Mouse (Mus musculus) forebrain, embryonic 15.5 days (tissue): ENCODE measurements around the gene Tcte1. TPM values are rescaled to one million over a fixed set of nuclear protein-coding genes. Genes with fewer than 3 reads are reported as not detected.
A peak's percentile ranks its signal among the peaks of the same experiment; 100 is the strongest.

ENCODE experiments used
- ATAC-seq: fragments of 200-750 bp; cut with Nextera tagmentation; replicated peaks from 2 replicates; pipeline ENCODE4 v1.8.0; 2017; ENCODE audit warnings: mild to moderate bottlenecking, moderate TSS enrichment, moderate library complexity
- H3K27ac ChIP-seq: fragments of 300-500 bp; sonication (generic); replicated peaks from 2 replicates; pipeline ENCODE4 v1.5.1; 2015; ENCODE audit warnings: mild to moderate bottlenecking, inconsistent platforms
- H3K27me3 ChIP-seq: fragments of 300-500 bp; sonication (generic); 2 replicates; pipeline ENCODE4 v1.6.1; 2015; ENCODE audit warnings: inconsistent platforms
- H3K36me3 ChIP-seq: fragments of 300-500 bp; sonication (generic); 2 replicates; pipeline ENCODE4 v1.6.1; 2015; ENCODE audit warnings: mild to moderate bottlenecking, inconsistent platforms
- H3K4me1 ChIP-seq: fragments of 300-500 bp; sonication (generic); 2 replicates; pipeline ENCODE4 v1.6.1; 2015; ENCODE audit warnings: inconsistent platforms
- H3K4me2 ChIP-seq: fragments of 300-500 bp; sonication (generic); replicated peaks from 2 replicates; pipeline ENCODE4 v1.6.1; 2015; ENCODE audit warnings: mild to moderate bottlenecking, inconsistent platforms
- H3K4me3 ChIP-seq: fragments of 300-500 bp; sonication (generic); 2 replicates; pipeline ENCODE4 v1.5.1; 2015; ENCODE audit warnings: mild to moderate bottlenecking, inconsistent platforms
- H3K9ac ChIP-seq: fragments of 300-500 bp; sonication (generic); replicated peaks from 2 replicates; pipeline ENCODE4 v1.6.1; 2015; ENCODE audit warnings: mild to moderate bottlenecking, inconsistent platforms
- H3K9me3 ChIP-seq: fragments of 300-500 bp; sonication (generic); 2 replicates; pipeline ENCODE4 v1.6.1; 2016; ENCODE audit warnings: inconsistent platforms
- WGBS: fragments of 180-500 bp; shearing (Covaris S2); methylation state at CpG from one replicate; pipeline ENCODE4 v1.1.7; 2015; ENCODE audit warnings: mixed read lengths; 5-methylcytosine and 5-hydroxymethylcytosine counted together
- polyA plus RNA-seq: library from polyadenylated mRNA; unstranded; fragments of >200 nt; fragmentation: Nextera tagmentation; extraction: Ambion mirVana; gene quantifications from 2 replicates; pipeline ENCODE4 v1.2.1, GENCODE M21; 2015

Tcte1 gene
- polyA plus RNA-seq, 1 experiment from 2014 or later: 4.8 TPM

GRCm38 (mm10) chr17:45559732-45560525, 36.7 kb downstream of the Tcte1 start:
- no peak for ATAC-seq
- Histone ChIP-seq H3K9ac (no peak overlapping the region), H3K9me3 (no peaks in the 10 kb centered on the region), H3K4me1 (peaks cover 16% of the 10 kb centered on the region), H3K4me2 (no peak overlapping the region), H3K27me3 (0 out of 2 replicates have a peak, but pooled peaks cover under 1% of the 10 kb centered on the region), H3K27ac (no peak overlapping the region), H3K4me3 (no peak overlapping the region), H3K36me3 (no peaks in the 10 kb centered on the region)
- 84% methylated on average over 15 of the region's 15 CpGs for WGBS

- no peaks in the 10 kb centered on the region for H3K27me3 ChIP-seq
- 80% methylated on average over 12 of the region's 12 CpGs for WGBS
- no peak overlapping the region for H3K9ac ChIP-seq
- no peak for ATAC-seq
- H3K36me3 ChIP-seq: peaks cover 26% of the 10 kb centered on the region
- peaks cover 30% of the 10 kb centered on the region for H3K4me1 ChIP-seq
- no peaks in the 10 kb centered on the region for H3K9me3 ChIP-seq
- H3K4me2 ChIP-seq: no peak overlapping the region
- H3K4me3 ChIP-seq: no peak overlapping the region; the same call in 1 of the 2 replicates
- no peak overlapping the region for H3K27ac ChIP-seq
Observed at GRCm38 (mm10) chr17:45563216-45563615, 40.0 kb downstream of the Tcte1 start.

- no peaks in the 10 kb centered on the region for H3K27me3 ChIP-seq
- peak within 1 kb of the TSS; percentile 98 for H3K4me2 ChIP-seq
- peaks cover 32% of the 10 kb centered on the region for H3K36me3 ChIP-seq
- H3K4me1 ChIP-seq: peaks cover 30% of the 10 kb centered on the region
- H3K9ac ChIP-seq: peak within 1 kb of the TSS; percentile 94
- H3K27ac ChIP-seq: peak within 1 kb of the TSS; percentile 86
- peak within 1 kb of the TSS; percentile 89 for H3K4me3 ChIP-seq
- H3K9me3 ChIP-seq: no peaks in the 10 kb centered on the region
- WGBS: under 1% methylated on average over 43 of the region's 61 CpGs
- ATAC-seq: peak; percentile 88
Observed at GRCm38 (mm10) chr17:45563655-45564530, 40.7 kb downstream of the Tcte1 start, which contains the start of gene Slc35b2. Gene Slc35b2 (plus strand): TSS chr17:45563874.

GRCm38 (mm10) chr17:45564531-45565084, 41.4 kb downstream of the Tcte1 start:
- Histone ChIP-seq H3K4me3 (peak overlapping the region; percentile 89), H3K9me3 (no peaks in the 10 kb centered on the region), H3K4me2 (peak overlapping the region; percentile 98), H3K36me3 (peaks cover 40% of the 10 kb centered on the region), H3K27ac (peak overlapping the region; percentile 86), H3K9ac (peak overlapping the region; percentile 94), H3K4me1 (peaks cover 31% of the 10 kb centered on the region), H3K27me3 (no peaks in the 10 kb centered on the region)
- no peak for ATAC-seq
- WGBS: 7% methylated on average over 18 of the region's 18 CpGs

GRCm38 (mm10) chr17:45565103-45565502, 41.9 kb downstream of the Tcte1 start:
- WGBS: 93% methylated on average over 11 of the region's 11 CpGs

GRCm38 (mm10) chr17:45566031-45566359, 42.8 kb downstream of the Tcte1 start:
- WGBS: 77% methylated on average over 1 of the region's 1 CpGs

More at GRCm38 (mm10) chr17:45565103-45565502, 41.9 kb downstream of the Tcte1 start:
- Histone ChIP-seq H3K4me2 (peak overlapping the region; percentile 98), H3K9ac (peak overlapping the region; percentile 94), H3K27ac (no peak overlapping the region), H3K9me3 (no peaks in the 10 kb centered on the region), H3K4me3 (peak overlapping the region; percentile 89), H3K36me3 (peaks cover 45% of the 10 kb centered on the region), H3K27me3 (no peaks in the 10 kb centered on the region), H3K4me1 (peaks cover 35% of the 10 kb centered on the region)
- no peak for ATAC-seq

GRCm38 (mm10) chr17:45566360-45567161, 43.3 kb downstream of the Tcte1 start:
- no peak overlapping the region for H3K4me2 ChIP-seq
- H3K9me3 ChIP-seq: no peaks in the 10 kb centered on the region
- 0 out of 2 replicates have a peak overlapping the region, but pooled peaks have one; percentile 8 for H3K27ac ChIP-seq
- H3K4me3 ChIP-seq: no peak overlapping the region
- no peak overlapping the region for H3K9ac ChIP-seq
- H3K4me1 ChIP-seq: peaks cover 50% of the 10 kb centered on the region
- 63% methylated on average over 18 of the region's 18 CpGs for WGBS
- H3K36me3 ChIP-seq: peaks cover 59% of the 10 kb centered on the region
- ATAC-seq: no peak
- H3K27me3 ChIP-seq: no peaks in the 10 kb centered on the region

More at GRCm38 (mm10) chr17:45566031-45566359, 42.8 kb downstream of the Tcte1 start:
- Histone ChIP-seq H3K27ac (no peak overlapping the region), H3K36me3 (peaks cover 54% of the 10 kb centered on the region), H3K4me2 (no peak overlapping the region), H3K4me3 (no peak overlapping the region), H3K27me3 (no peaks in the 10 kb centered on the region), H3K4me1 (peaks cover 44% of the 10 kb centered on the region), H3K9me3 (no peaks in the 10 kb centered on the region), H3K9ac (no peak overlapping the region)
- ATAC-seq: no peak

GRCm38 (mm10) chr17:45567162-45567601, 43.9 kb downstream of the Tcte1 start:
- peaks cover 55% of the 10 kb centered on the region for H3K4me1 ChIP-seq
- H3K9ac ChIP-seq: no peak overlapping the region
- no peaks in the 10 kb centered on the region for H3K27me3 ChIP-seq
- H3K4me3 ChIP-seq: no peak overlapping the region
- H3K4me2 ChIP-seq: no peak overlapping the region
- no peak for ATAC-seq
- peaks cover 61% of the 10 kb centered on the region for H3K36me3 ChIP-seq
- no peaks in the 10 kb centered on the region for H3K9me3 ChIP-seq
- 0 out of 2 replicates have a peak overlapping the region, but pooled peaks have one; percentile 8 for H3K27ac ChIP-seq
- WGBS: 24% methylated on average over 4 of the region's 4 CpGs

- ATAC-seq: no peak
- Histone ChIP-seq H3K4me1 (peaks cover 55% of the 10 kb centered on the region), H3K36me3 (peaks cover 61% of the 10 kb centered on the region), H3K9me3 (no peaks in the 10 kb centered on the region), H3K9ac (no peak overlapping the region; the same call in 1 of the 2 replicates), H3K4me2 (no peak overlapping the region), H3K27me3 (no peaks in the 10 kb centered on the region), H3K27ac (no peak overlapping the region; the same call in 1 of the 2 replicates), H3K4me3 (no peak overlapping the region)
- WGBS: 86% methylated on average over 12 of the region's 12 CpGs
Observed at GRCm38 (mm10) chr17:45568990-45569389, 45.8 kb downstream of the Tcte1 start.

GRCm38 (mm10) chr17:45569999-45570398, 46.8 kb downstream of the Tcte1 start:
- no peak for ATAC-seq
- Histone ChIP-seq H3K4me2 (no peak overlapping the region), H3K36me3 (peaks cover 61% of the 10 kb centered on the region), H3K9ac (no peak overlapping the region), H3K27me3 (no peaks in the 10 kb centered on the region), H3K4me1 (peaks cover 55% of the 10 kb centered on the region), H3K4me3 (no peak overlapping the region), H3K9me3 (no peaks in the 10 kb centered on the region), H3K27ac (no peak overlapping the region)
- 77% methylated on average over 4 of the region's 4 CpGs for WGBS
